In the genomic region with DNA sequence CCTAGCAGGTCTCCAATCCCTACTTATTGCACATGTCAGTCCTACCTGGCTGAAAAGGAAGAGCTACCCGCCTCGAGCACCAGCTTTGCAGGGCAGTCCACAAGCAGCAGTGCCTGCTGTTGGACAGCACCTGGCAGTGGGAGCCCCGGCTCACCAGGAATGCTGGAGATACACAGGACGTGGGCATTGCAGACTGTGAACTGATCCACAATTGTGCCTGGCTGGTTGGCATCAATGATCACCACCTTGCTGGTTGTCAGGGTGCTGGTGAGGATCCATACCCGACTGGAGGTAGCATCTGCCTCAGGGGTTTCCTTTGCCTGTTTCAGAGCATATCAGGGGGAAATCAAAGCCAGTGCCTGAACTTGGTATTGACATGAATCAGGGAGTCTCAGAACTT, we compare ENCODE assay signal across 19 mouse cellular contexts.
"Had no signal": no experiment of that assay in that cellular context is flagged by ENCODE, and none has a peak within 500 bp of the region (broad histone marks: within the 10 kb centered on the region; RNA-seq: fewer than 3 reads in every experiment).

No protein-coding gene starts in this region.

- H3K4me3 ChIP-seq: intestine, embryonic 15.5 days; kidney, embryonic 15.5 days; limb, embryonic 13.5 days; megakaryocyte, embryonic 14.5 days; midbrain, embryonic 15.5 days; neural tube, embryonic 13.5 days had no signal

- ATAC-seq: lung, postnatal 0 days; midbrain, embryonic 15.5 days had no signal

- H3K27me3 ChIP-seq: intestine, embryonic 15.5 days; kidney, embryonic 15.5 days; limb, embryonic 13.5 days; megakaryocyte, embryonic 14.5 days; midbrain, embryonic 15.5 days; neural tube, embryonic 13.5 days had no signal

- H3K9ac ChIP-seq: intestine, embryonic 15.5 days; kidney, embryonic 15.5 days; limb, embryonic 13.5 days; midbrain, embryonic 15.5 days; neural tube, embryonic 13.5 days had no signal

- H3K9me3 ChIP-seq: intestine, embryonic 15.5 days; kidney, embryonic 15.5 days; limb, embryonic 13.5 days; megakaryocyte, embryonic 14.5 days; midbrain, embryonic 15.5 days; neural tube, embryonic 13.5 days had no signal

- DNase-seq: kidney, adult 2 months; kidney, postnatal 14 days; layer of hippocampus, adult 9-11 months; left cerebral cortex, postnatal 4 days; lung, adult 18-20 months; lung, postnatal 4 days; retina, postnatal 1 day; right cerebral cortex, postnatal 4 days; spleen, adult 18-20 months; thymus, adult 2 months; thymus, postnatal 25 days had no signal

- H3K27ac ChIP-seq: intestine, embryonic 15.5 days; kidney, embryonic 15.5 days; limb, embryonic 13.5 days; midbrain, embryonic 15.5 days; neural tube, embryonic 13.5 days had no signal

- H3K4me2 ChIP-seq: intestine, embryonic 15.5 days; kidney, embryonic 15.5 days; limb, embryonic 13.5 days; midbrain, embryonic 11.5 days; midbrain, embryonic 15.5 days; neural tube, embryonic 13.5 days had no signal
